Mouse (Mus musculus) B cell, adult 62 days (primary cell): ENCODE data around the gene Exoc7. TPM values are rescaled to one million over a fixed set of nuclear protein-coding genes. Genes with fewer than 3 reads are reported as not detected.

ENCODE experiments used
- total RNA-seq: library from RNA; stranded (reverse); gene quantifications from 4 replicates; pipeline ENCODE4 v1.2.4, GENCODE M21; 2023

The Exoc7 gene
- 55.3 to 60.5 TPM (median 56.7 TPM) in 4 replicates for total RNA-seq

DNA sequence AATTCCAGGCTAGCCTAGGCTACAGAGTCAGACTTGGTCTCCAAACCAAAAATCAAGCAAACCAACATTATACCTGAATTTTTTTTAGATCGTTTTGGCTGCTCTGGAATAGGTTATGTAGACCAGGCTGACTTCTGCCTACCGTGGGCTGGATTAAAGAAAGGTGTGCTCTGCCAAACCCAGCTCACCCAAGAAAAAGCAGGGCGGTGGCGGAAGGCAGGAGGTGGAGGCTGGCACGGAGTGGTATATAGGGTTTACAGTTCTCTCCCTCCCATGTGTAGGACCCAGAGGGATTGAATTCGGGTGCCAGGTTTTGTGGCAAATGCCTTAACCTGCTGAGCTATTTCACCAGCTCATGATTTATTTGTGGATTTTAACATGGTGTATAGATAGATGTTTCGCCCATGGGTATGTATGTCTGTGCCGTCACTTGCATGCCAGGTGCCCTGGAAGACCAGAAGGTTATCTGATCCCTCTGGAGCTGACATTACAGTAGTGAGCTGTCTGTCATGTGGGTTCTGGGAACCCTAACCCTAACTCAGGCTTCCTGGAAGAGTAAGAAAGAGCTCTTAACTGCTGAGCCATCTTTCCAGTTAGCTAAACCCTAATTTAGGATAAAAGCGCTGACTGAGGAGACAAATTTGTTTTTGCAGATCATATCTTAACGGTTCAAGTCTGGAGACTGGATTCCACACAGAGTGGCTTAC, at the start of gene Exoc7:
Gene Exoc7, minus strand, starts transcription at position 215 of the 707 bp plus-strand sequence.

GRCm38 (mm10) chr11:116335244-116336036, 28.4 kb upstream of the Exoc7 start, which contains the start of gene Foxj1:
Gene Foxj1, minus strand, starts transcription at chr11:116335399.

GRCm38 (mm10) chr11:116280751-116281663, 26.0 kb downstream of the Exoc7 start, which contains the start of gene Galr2:
Gene Galr2, plus strand, starts transcription at chr11:116280939.

DNA sequence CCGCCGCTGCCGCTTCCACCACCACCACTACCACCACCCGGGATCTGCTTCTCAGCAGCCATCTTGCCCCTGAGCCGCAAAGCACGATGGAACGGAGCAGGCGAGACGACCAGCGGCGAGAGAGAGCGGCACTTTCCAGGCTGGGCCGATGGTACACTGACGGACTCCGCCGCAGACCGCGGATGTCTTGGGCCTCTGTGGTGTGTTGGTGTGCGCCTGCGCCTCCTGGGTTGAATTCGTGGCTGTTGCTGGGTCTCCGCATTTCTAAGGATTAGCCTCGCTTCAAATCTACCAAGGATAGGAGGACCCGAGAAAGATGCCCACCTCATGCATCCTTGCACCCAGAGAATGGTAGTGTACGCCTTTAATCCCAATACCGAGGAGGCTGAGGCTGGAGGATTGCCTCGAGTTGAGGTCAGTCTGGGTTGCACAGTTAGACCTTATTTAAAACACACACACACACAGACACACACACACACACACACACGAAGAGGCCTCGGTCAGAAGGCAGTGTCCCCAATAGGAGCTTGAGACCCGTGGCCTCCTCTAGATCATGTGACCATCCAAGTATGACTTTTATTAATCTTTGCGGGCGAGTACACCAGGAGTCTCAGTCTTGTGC, 32.9 kb downstream of the Exoc7 start, which contains the start of gene Srp68:
Gene Srp68, minus strand, starts transcription at position 173 of the 622 bp plus-strand sequence.

Other genes starting within 250 kb of the Exoc7 start
- gene Unc13d, start 229.3 kb downstream of the Exoc7 start, total RNA-seq: 51.9 to 63.8 TPM (median 57.8 TPM) in 4 replicates
- gene Wbp2, start 220.2 kb downstream of the Exoc7 start, total RNA-seq: 281 to 313 TPM (median 301 TPM) in 4 replicates
- 0.36 to 2.8 TPM (median 0.91 TPM) in 4 replicates for gene Trim47, start 180.0 kb downstream of the Exoc7 start, total RNA-seq
- gene Trim65, start 176.1 kb downstream of the Exoc7 start, total RNA-seq: 34.0 to 37.5 TPM (median 35.3 TPM) in 4 replicates
- 55.2 to 60.4 TPM (median 56.1 TPM) in 4 replicates for gene Mrpl38, start 168.4 kb downstream of the Exoc7 start, total RNA-seq
- gene Fbf1, start 139.1 kb downstream of the Exoc7 start, total RNA-seq: 34.0 to 40.7 TPM (median 37.1 TPM) in 4 replicates
- gene Ten1, start 108.4 kb downstream of the Exoc7 start, total RNA-seq: 44.4 to 61.0 TPM (median 49.8 TPM) in 4 replicates
- 28.1 to 37.5 TPM (median 32.6 TPM) in 4 replicates for gene Acox1, start 108.2 kb downstream of the Exoc7 start, total RNA-seq
- 0.09 to 0.27 TPM (median 0.23 TPM) in 4 replicates for gene Evpl, start 69.2 kb downstream of the Exoc7 start, total RNA-seq
- gene Srp68, start 33.0 kb downstream of the Exoc7 start, total RNA-seq: 52.0 to 58.7 TPM (median 55.8 TPM) in 4 replicates
- not detected in 4 replicates for gene Galr2, start 26.3 kb downstream of the Exoc7 start, total RNA-seq
- gene Foxj1, start 28.2 kb upstream of the Exoc7 start, total RNA-seq: 1.3 to 2.1 TPM (median 1.5 TPM) in 4 replicates
- gene Rnf157, start 105.8 kb upstream of the Exoc7 start, total RNA-seq: 45.1 to 57.7 TPM (median 48.2 TPM) in 4 replicates
- 75.7 to 83.7 TPM (median 81.5 TPM) in 4 replicates for gene Ubald2, start 126.9 kb upstream of the Exoc7 start, total RNA-seq
- not detected in 4 replicates for gene Qrich2, start 159.0 kb upstream of the Exoc7 start, total RNA-seq
- gene Prpsap1, start 187.0 kb upstream of the Exoc7 start, total RNA-seq: 78.9 to 96.3 TPM (median 86.4 TPM) in 4 replicates
- gene Sphk1, start 223.7 kb upstream of the Exoc7 start, total RNA-seq: 0.24 to 0.78 TPM (median 0.37 TPM) in 4 replicates